Mouse (Mus musculus): Measurements from ENCODE around the gene Angptl2. TPM values are rescaled to one million over a fixed set of nuclear protein-coding genes. Genes with fewer than 3 reads are reported as not detected.

Angptl2 gene
- total and polyA plus RNA-seq, 3 experiments, result 0.04 to 0.21 TPM; not detected in 1

- in situ Hi-C loops (cut with MboI; ENCODE audit: low pct_ligation_motif_present, low pct_unique_long_range_greater_than_20kb, low sequenced_read_pairs), result no loop called here
- dilution Hi-C loops (cut with MboI; ENCODE audit: extremely low pct_ligation_motif_present, extremely low pct_unique_long_range_greater_than_20kb, low sequenced_read_pairs), result no loop called here
- Histone ChIP-seq H3K27ac (ENCODE audit: insufficient read depth, low read depth) (no peak overlapping the region), H3K79me2 (replicated peaks; ENCODE audit: control insufficient read depth, extremely low read depth, insufficient read depth, poor library complexity, severe bottlenecking) (no peaks in the 10 kb centered on the region), H3K4me1 (ENCODE audit: control insufficient read depth in 1 of 2, insufficient read depth in 2 of 2) (peaks cover 0 to 3% of the 10 kb centered on the region in 2 experiments; a peak in 1 of 4 replicates), H3K4me3 (replicated peaks in 1 of 3; ENCODE audit: low read depth in 2 of 3, low read length in 2 of 3, poor library complexity in 1 of 3) (no peak overlapping the region), H3K4me2 (ENCODE audit: insufficient read depth, low read depth, poor library complexity, severe bottlenecking) (no peak overlapping the region), H3K27me3 (replicated peaks) (no peaks in the 10 kb centered on the region), H3K9ac (ENCODE audit: insufficient read depth, low read depth) (no peak overlapping the region), H3K36me3 (replicated peaks in 1 of 2; ENCODE audit: control insufficient read depth in 1 of 2, insufficient read depth in 1 of 2, low read length in 1 of 2) (peaks cover 0 to 6% of the 10 kb centered on the region in 2 experiments), H3K9me3 (replicated peaks; ENCODE audit: low read length) (no peaks in the 10 kb centered on the region)
- no peak for DNase-seq (ENCODE audit: extremely low read depth)
- no peak for TF ChIP-seq ZMIZ1 (IDR thresholded peaks at IDR 0.05; ENCODE audit: low read depth, low read length)
- TF ChIP-seq ZKSCAN1 (IDR thresholded peaks at IDR 0.05; ENCODE audit: borderline replicate concordance, low read depth, low read length), result no peak
- no peak for TF ChIP-seq SIN3A (IDR thresholded peaks at IDR 0.05; ENCODE audit: low read length)
- no peak for TF ChIP-seq GABPA (IDR thresholded peaks at IDR 0.05; ENCODE audit: insufficient replicate concordance, low read depth, low read length)
- TF ChIP-seq HCFC1 (IDR thresholded peaks at IDR 0.05; ENCODE audit: low read depth, low read length), result no peak
- no peak for TF ChIP-seq TBP (conservative IDR thresholded peaks at IDR 0.05; ENCODE audit: low read depth, low read length)
- no peak for TF ChIP-seq MAX (IDR thresholded peaks at IDR 0.05; ENCODE audit: low read length)
- TF ChIP-seq MAZ (IDR thresholded peaks at IDR 0.05; ENCODE audit: low read depth, low read length), result no peak
- no peak for TF ChIP-seq USF1 (IDR thresholded peaks at IDR 0.05; ENCODE audit: low read depth, low read length)
- TF ChIP-seq SMC3 (IDR thresholded peaks at IDR 0.05; ENCODE audit: low read depth, low read length), result no peak
- TF ChIP-seq PAX5 (IDR thresholded peaks at IDR 0.05; ENCODE audit: low read length), result no peak
Observed at GRCm38 (mm10) chr2:33225921-33226320, 10.1 kb downstream of the Angptl2 start.

DNA sequence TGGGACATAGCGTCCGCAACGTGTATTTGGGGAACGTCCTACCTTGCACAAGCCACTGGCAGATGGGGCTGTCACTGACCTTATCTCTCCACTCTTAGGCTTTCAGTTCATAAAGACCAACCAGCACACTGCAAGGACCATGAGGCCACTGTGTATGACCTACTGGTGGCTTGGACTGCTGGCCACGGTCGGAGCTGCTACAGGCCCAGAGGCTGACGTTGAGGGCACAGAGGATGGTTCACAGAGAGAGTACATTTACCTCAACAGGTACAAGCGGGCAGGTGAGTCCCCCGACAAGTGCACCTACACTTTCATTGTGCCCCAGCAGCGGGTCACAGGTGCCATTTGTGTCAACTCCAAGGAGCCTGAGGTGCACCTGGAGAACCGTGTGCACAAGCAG is 12.2 kb downstream of the Angptl2 start:
- Histone ChIP-seq H3K4me2 (ENCODE audit: insufficient read depth, low read depth, poor library complexity, severe bottlenecking) (no peak overlapping the region), H3K36me3 (replicated peaks in 1 of 2; ENCODE audit: control insufficient read depth in 1 of 2, insufficient read depth in 1 of 2, low read length in 1 of 2) (peaks cover 0 to 6% of the 10 kb centered on the region in 2 experiments), H3K27me3 (replicated peaks) (no peaks in the 10 kb centered on the region), H3K27ac (ENCODE audit: insufficient read depth, low read depth) (no peak overlapping the region), H3K9ac (ENCODE audit: insufficient read depth, low read depth) (no peak overlapping the region), H3K4me1 (ENCODE audit: control insufficient read depth in 1 of 2, insufficient read depth in 2 of 2) (peaks cover 0 to 7% of the 10 kb centered on the region in 2 experiments; a peak in 2 of 4 replicates), H3K9me3 (replicated peaks; ENCODE audit: low read length) (no peaks in the 10 kb centered on the region), H3K79me2 (replicated peaks; ENCODE audit: control insufficient read depth, extremely low read depth, insufficient read depth, poor library complexity, severe bottlenecking) (no peaks in the 10 kb centered on the region), H3K4me3 (replicated peaks in 1 of 3; ENCODE audit: low read depth in 2 of 3, low read length in 2 of 3, poor library complexity in 1 of 3) (no peak overlapping the region)
- TF ChIP-seq RAD21 (IDR thresholded peaks at IDR 0.05; ENCODE audit: low read depth, low read length), result no peak
- no peak for TF ChIP-seq PAX5 (IDR thresholded peaks at IDR 0.05; ENCODE audit: low read length)
- no peak for TF ChIP-seq IRF4 (IDR thresholded peaks at IDR 0.05; ENCODE audit: low read depth, low read length)
- TF ChIP-seq ELF1 (IDR thresholded peaks at IDR 0.05; ENCODE audit: low read depth, low read length), result no peak
- TF ChIP-seq MXI1 (IDR thresholded peaks at IDR 0.05; ENCODE audit: low read depth, low read length), result no peak
- no peak for DNase-seq (ENCODE audit: extremely low read depth)
- in situ Hi-C loops (cut with MboI; ENCODE audit: low pct_ligation_motif_present, low pct_unique_long_range_greater_than_20kb, low sequenced_read_pairs), result no loop called here
- dilution Hi-C loops (cut with MboI; ENCODE audit: extremely low pct_ligation_motif_present, extremely low pct_unique_long_range_greater_than_20kb, low sequenced_read_pairs), result no loop called here
